ENCODE assay signal across 10 mouse cellular contexts in genomic region chr11:119130081-119130765, GRCm38 (mm10). TPM values are rescaled to one million over a fixed set of nuclear protein-coding genes. Genes with fewer than 3 reads are reported as not detected.
DNase-seq lines count a peak whose midpoint lies in the region; ATAC-seq and TF ChIP-seq lines count a peak whose summit lies in the region.
"Had no signal": no experiment of that assay in that cellular context is flagged by ENCODE, and none has a peak within 500 bp of the region (broad histone marks: within the 10 kb centered on the region; RNA-seq: fewer than 3 reads in every experiment).

No protein-coding gene starts in this region.

- peaks cover 17% of the 10 kb centered on the region for H3K4me1 ChIP-seq in hindbrain, embryonic 11.5 days (replicated peaks; ENCODE audit: control insufficient read depth, insufficient read depth, low read length)
- H3K4me1 ChIP-seq in liver, embryonic 12.5 days: peaks cover 40% of the 10 kb centered on the region

- H3K4me2 ChIP-seq in hindbrain, embryonic 11.5 days (replicated peaks; ENCODE audit: low read depth, low read length): peak overlapping the region; percentile 25; the same call in 1 of the 2 replicates
- peak overlapping the region; percentile 10; the same call in 1 of the 2 replicates for H3K4me2 ChIP-seq in liver, embryonic 12.5 days

- H3K27ac ChIP-seq in hindbrain, embryonic 11.5 days (ENCODE audit: low read depth, low read length): peak overlapping the region; percentile 70
- H3K27ac ChIP-seq in liver, embryonic 12.5 days: no peak overlapping the region

- TF ChIP-seq POLR2A in brain, embryonic 14.5 days (IDR thresholded peaks at IDR 0.05; ENCODE audit: borderline replicate concordance, extremely low read depth, insufficient read depth, insufficient read length, poor library complexity, severe bottlenecking): no peak

- no peaks in the 10 kb centered on the region for H3K9me3 ChIP-seq in hindbrain, embryonic 11.5 days (ENCODE audit: control insufficient read depth, low read length)
- H3K9me3 ChIP-seq in liver, embryonic 12.5 days (replicated peaks): no peaks in the 10 kb centered on the region

- peaks cover 3% of the 10 kb centered on the region; the same call in 1 of the 2 replicates for H3K27me3 ChIP-seq in hindbrain, embryonic 11.5 days (ENCODE audit: control insufficient read depth, insufficient read depth, low read length)
- peaks cover 77% of the 10 kb centered on the region for H3K27me3 ChIP-seq in liver, embryonic 12.5 days (replicated peaks)

- ATAC-seq in hindbrain, embryonic 11.5 days (ENCODE audit: low FRiP score): no peak; the same call in 1 of the 2 replicates
- ATAC-seq in liver, embryonic 12.5 days: no peak

- DNase-seq in adrenal gland, postnatal 14 days: peak; percentile 14
- no peak for DNase-seq in adrenal gland, postnatal 36 days
- peak; percentile 67 for DNase-seq in brain, embryonic 14.5 days (ENCODE audit: low read depth)
- DNase-seq in hindbrain, embryonic 11.5 days (ENCODE audit: low spot score): no peak
- no peak for DNase-seq in right cerebral cortex, adult 2 months (ENCODE audit: low spot score in 2 of 2)
- no peak for DNase-seq in natural killer cell, adult 2 months (ENCODE audit: low spot score in 2 of 2)
- no peak for DNase-seq in ovary, postnatal 36 days (ENCODE audit: low spot score)
- DNase-seq: gastrocnemius, postnatal 36 days had no signal

- no peak overlapping the region for H3K9ac ChIP-seq in hindbrain, embryonic 11.5 days (ENCODE audit: low read depth, low read length)
- no peak overlapping the region for H3K9ac ChIP-seq in liver, embryonic 12.5 days

- no peak for TF ChIP-seq CTCF in brain, embryonic 14.5 days (IDR thresholded peaks at IDR 0.05; ENCODE audit: borderline replicate concordance, extremely low read depth, insufficient read depth, insufficient read length)

- H3K36me3 ChIP-seq in hindbrain, embryonic 11.5 days (ENCODE audit: control insufficient read depth, insufficient read depth, low read length): no peaks in the 10 kb centered on the region
- H3K36me3 ChIP-seq in liver, embryonic 12.5 days: no peaks in the 10 kb centered on the region

- WGBS in hindbrain, embryonic 11.5 days: 14% methylated on average over 22 of the region's 24 CpGs
- whole genome bisulfite sequencing in liver, embryonic 12.5 days (ENCODE audit: insufficient replicate concordance): 25% methylated on average over 24 of the region's 24 CpGs

- H3K4me3 ChIP-seq in hindbrain, embryonic 11.5 days (ENCODE audit: low read depth, low read length): no peak overlapping the region
- H3K4me3 ChIP-seq in liver, embryonic 12.5 days: no peak overlapping the region
- H3K4me3 ChIP-seq: myocyte had no signal

RNA-seq across cellular contexts. Expression of gene Cbx4, which starts 44.2 kb away (rescaled TPM):
- 105 and 156 TPM in 2 replicates for total RNA-seq in adrenal gland, postnatal 14 days (2021)
- total RNA-seq in adrenal gland, postnatal 36 days (2021): 100 to 1,000 TPM; 200 to 332 TPM
- polyA plus RNA-seq in brain, embryonic 14.5 days (2012; rRNA removed): 30.0 and 34.7 TPM in 2 replicates
- polyA plus RNA-seq in hindbrain, embryonic 11.5 days (2014; fragmentation: Nextera tagmentation; extraction: Ambion mirVana): 5.4 and 7.1 TPM in 2 replicates
- polyA plus RNA-seq in liver, embryonic 12.5 days (2016; fragmentation: Nextera tagmentation; extraction: Ambion mirVana): 3.2 and 3.3 TPM in 2 replicates

Comparison
In these comparisons a context has a peak if more than half of its experiments do, and no peak if none do; other contexts are left out.
1. DNase-seq: peak in adrenal gland, postnatal 14 days (single experiment) and brain, embryonic 14.5 days (single experiment); none in adrenal gland, postnatal 36 days (0 of 2), hindbrain, embryonic 11.5 days (single experiment), right cerebral cortex, adult 2 months (0 of 2), natural killer cell, adult 2 months (0 of 2) and ovary, postnatal 36 days (single experiment).